Mouse (Mus musculus) MEL-GATA-1-ER (cell line): ENCODE data around the gene Prkca.

ENCODE experiments used
- DNase-seq: peaks from one replicate; pipeline ENCODE4 v3.0.0-alpha.2; 2012; ENCODE audit warnings: low read depth; ENCODE audit errors: extremely low read depth

Prkca gene

GRCm38 (mm10) chr11:108212638-108213037 lies 131.1 kb downstream of the Prkca start:
- no peak for DNase-seq

DNA sequence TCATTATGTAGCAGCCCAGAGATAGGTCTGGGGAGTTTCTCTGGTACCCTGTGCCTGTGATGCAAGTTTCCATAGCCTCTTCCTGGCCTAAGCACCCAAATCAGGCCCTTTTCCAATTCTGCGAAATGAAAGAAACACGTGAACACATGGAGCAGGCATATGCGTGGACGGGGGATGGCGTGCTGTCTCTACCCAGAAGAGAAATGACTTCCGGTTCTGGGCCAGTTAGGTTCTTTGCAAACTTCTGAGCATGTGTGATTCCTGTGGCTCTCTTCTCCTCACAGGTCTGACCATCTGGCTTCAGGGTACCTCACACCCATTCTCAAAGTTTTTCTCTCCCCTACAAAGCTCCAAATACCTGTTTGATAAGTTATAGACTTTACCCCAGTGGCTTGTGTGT lies 131.7 kb downstream of the Prkca start:
- no peak for DNase-seq

GRCm38 (mm10) chr11:108210749-108211148 lies 133.0 kb downstream of the Prkca start:
- no peak for DNase-seq

DNA sequence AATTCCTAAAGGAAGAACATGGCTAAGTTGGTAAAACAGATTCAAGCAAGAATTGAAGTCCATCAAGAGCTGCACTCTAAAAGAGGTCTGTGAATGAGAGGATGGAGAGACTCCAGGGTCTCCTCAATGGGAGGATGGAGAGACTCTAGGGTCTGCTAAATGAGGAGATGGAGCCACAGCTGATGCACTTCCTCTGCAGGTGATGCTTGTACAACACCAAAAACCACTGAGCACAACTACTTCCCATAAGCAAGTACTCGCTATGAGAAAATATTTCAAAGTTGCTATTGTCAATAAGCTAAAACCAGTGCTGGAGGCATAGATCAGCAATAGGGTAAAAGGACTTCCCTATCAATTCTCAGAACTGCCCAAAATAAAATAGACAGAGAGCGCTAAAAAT lies 137.1 kb downstream of the Prkca start:
- DNase-seq = no peak

DNA sequence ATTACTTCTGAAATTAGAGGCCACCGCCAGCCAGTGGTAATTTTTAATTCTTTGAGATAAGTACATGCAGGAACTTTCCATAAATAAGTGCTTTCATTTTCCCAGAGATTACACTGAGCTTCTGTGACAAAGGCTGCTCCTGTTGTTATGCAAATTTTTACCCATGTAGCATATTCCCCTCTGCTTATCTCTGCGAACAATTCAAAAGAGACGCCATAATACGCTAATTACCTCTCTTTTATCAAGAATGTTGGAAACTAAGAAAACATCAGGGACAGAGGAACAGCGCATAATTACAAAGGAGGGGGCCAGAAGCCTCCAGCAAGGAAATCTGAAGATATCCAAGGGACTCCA lies 138.9 kb downstream of the Prkca start:
- no peak for DNase-seq

GRCm38 (mm10) chr11:108204202-108204894 lies 139.4 kb downstream of the Prkca start:
- no peak for DNase-seq

GRCm38 (mm10) chr11:108202835-108203234 lies 140.9 kb downstream of the Prkca start:
- DNase-seq = no peak

- no peak for DNase-seq
Measured at GRCm38 (mm10) chr11:108200679-108201586, 142.8 kb downstream of the Prkca start.

DNA sequence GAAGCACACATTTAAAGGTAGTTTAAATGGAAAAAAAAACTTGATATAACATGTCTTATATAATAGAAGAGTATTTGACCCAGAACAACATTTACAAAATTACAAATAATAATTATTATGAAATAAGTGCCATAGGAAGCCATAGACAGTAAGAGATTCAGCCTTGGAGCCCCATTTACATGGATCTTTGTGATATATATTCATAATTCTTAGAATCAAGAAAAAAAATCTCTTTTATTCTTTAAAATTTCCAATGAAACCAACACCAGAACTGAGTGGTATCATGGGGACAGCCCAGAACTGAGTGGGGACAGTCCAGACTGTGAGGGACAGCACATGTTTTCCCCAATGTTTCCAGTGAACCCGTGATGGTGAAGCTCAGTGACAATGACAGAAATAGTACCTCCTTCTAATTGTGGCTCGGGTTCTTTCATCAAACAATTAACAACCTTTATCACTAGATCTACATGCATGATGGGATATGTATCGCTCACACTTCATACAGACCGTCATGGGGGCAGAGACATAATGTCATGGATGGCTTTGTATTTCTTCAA lies 144.2 kb downstream of the Prkca start:
- no peak for DNase-seq

DNA sequence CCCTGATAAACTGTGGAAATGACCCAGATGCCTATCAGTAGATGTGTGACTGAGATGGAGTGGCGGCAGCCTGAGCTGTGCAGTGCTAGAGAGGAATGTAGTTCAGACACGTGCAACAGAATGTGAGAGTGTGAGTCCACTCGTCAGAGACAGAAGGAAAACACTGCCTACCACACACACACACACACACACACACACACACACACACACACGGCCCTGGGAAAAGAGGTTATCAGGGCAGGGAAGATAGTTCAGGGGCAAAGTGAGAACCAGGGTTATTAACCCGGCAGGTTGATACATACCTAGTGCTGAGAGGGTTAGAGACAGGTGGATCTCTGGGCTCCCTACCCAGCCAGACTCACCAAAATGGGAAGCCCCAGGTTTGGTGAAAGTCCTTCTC lies 145.1 kb downstream of the Prkca start:
- DNase-seq = no peak

DNA sequence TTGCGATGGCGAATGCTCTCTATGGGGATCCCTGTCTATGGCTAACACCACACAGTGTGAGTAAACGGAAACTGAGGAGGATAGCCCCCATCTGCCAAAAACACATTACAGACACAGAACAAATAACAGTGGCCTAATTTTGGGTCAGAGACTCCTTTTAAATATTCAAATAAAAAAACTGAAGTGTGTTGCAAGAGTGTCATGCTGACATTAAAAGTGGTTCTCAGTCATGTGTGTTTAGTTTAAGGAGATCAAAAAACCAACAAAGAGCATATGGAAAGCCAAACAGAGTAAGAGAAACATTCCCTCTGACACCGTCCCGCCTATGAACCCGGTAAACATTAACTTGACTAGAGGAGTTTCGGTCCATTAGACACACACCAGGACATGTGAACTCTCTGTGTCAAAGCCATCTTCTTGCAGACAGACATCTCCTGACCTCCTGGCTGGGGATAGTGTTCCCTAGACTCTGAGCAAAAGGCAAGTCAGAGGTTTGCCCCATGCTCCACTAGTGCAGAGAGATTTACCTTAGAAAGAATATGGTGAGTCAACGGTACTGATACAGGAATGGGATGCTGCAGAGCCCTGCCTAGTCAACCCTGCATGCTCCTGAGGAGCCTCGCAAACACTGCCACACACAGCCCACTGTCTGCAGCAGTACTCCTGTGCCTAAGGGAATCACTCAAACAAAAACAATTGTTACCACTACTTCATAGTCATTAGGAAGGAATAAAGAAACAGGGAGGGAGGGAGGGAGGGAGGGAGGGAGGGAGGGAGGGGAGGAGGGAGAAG lies 146.1 kb downstream of the Prkca start:
- no peak for DNase-seq

DNA sequence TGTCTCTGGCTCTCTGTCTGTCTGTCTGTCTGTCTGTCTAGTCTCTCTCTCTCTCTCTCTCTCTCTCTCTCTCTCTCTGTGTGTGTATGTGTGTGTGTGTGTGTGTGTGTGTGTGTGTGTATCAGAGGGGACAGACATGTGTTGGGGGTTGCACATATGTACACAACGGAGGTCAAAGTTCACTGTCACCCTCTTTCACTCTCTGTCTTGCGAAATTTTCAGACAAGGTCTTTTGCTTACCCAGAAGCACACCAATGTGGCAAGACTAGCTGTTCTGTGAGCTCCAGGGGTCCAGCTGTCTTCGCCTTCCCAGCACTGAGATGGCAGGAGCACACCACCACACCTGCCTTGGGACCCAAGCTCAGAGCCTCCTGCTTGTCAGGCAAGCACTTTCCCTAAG lies 146.9 kb downstream of the Prkca start:
- DNase-seq = no peak

GRCm38 (mm10) chr11:108190298-108190697 lies 153.4 kb downstream of the Prkca start:
- DNase-seq = no peak

DNA sequence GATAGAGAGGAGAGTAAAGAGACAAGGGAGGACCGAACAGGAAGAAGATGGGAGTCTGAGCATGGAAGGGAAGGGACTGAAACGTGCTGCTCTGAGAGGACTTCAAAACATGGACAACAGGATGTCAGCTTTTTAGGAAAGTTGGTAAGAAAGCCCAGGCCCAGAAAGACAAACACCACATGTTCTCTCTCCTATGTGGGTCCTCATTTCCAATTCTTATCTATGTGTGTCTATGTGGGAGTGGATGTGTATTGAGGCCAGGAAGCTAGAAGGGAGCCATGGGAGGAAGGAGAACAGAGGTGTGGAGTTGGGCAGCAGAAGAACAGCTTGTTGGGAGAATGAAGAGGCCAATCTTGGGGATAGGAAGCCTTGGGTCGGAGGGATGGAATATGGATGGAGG lies 154.4 kb downstream of the Prkca start:
- no peak for DNase-seq

DNA sequence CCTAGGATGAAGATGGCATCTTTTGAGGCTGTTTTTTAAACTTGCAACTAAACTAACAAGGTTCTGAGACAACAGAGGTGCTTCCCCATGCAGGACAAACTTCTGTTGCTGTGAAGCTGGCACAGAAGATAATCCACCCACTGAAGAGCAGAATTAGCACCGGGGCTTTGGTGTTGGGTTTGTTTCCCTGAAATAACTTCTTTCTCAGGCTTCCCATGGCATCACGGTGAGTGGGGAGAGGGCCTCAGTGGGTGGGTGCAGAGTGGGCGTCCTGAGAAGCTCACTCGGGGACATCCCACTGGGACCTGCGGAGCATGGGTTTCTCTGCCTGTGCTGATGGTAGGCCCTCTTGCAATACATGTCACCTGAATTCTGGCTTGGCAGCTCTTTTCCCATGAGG lies 161.3 kb downstream of the Prkca start:
- DNase-seq = no peak

DNA sequence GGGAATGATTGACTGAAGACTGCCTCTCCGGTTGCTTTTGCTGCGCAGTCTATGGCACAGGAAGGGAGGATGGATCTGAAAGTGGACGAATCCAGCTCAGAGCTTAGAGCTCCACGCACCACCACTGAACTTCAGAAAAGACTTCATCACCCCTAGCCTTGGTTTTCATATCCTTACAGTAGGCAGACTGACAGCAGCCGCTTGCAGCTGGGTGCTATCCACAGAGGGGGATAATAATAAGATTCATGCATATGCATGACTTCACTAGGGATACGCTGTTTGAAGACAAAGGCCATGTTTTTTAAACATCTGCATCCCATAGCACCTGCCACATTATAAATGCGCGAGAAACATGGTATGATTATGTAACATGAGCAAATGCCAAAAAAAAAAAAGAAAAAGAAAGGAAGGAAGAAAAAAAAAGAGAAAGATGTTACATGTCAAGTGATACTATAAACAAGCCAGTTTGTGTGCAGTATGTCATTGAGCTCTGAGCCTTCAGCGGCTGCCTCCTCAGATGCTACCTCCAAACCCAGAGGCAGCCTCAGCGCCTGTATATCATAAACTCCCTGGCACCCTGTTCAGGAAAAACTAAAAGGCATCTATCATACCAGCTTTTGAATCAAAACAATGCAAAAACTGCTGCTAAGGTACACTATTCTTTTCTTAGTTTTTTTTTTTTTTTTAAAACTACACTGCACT lies 162.6 kb downstream of the Prkca start:
- no peak for DNase-seq

DNA sequence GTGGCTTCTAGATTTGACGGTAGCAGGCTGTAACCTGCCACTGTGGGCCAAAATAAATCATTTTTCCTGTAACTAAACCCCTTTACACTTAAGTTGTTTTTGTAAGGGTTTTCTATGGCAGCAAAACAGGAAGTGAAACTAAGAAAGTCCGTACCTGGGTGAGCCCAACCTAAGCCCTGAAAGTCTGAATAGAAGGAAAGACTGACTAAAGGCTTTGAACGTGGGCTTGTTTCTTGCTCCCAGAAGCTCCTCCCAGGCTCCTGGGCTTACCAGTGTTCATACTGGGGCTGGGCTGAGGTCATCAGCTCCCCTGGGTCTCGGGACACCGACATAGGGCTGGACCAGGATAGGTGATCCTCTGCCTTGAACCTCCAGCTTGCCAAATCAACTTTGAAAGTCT lies 164.9 kb downstream of the Prkca start:
- no peak for DNase-seq

GRCm38 (mm10) chr11:108178258-108178657 lies 165.5 kb downstream of the Prkca start:
- no peak for DNase-seq

DNA sequence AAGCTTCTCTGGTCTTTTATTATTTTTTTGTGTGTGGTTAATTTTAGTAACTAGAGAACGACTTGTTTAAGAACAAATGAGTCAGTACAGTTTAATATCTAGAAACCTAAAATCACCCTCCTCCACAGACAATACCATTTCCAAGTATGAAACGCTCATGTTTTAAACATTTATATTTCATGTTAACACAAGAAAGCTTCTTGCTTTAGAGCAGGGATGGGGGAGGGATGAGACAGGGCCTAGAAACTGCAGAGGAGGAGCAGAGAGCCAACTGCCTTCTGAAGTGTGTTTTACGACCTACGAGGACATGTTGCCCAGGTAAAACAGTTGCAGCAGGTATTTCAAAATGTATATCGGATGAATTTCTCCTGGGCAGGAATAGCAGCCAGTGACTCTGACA lies 167.0 kb downstream of the Prkca start:
- no peak for DNase-seq

- DNase-seq = no peak
Measured at GRCm38 (mm10) chr11:108171917-108172316, 171.8 kb downstream of the Prkca start.

- DNase-seq = no peak
Measured at GRCm38 (mm10) chr11:108171260-108171659, 172.5 kb downstream of the Prkca start.
